Mouse (Mus musculus) small intestine, adult 10 weeks (tissue): ENCODE results near the gene Msn. TPM values are rescaled to one million over a fixed set of nuclear protein-coding genes. Genes with fewer than 3 reads are reported as not detected.

Experiments used
- polyA plus RNA-seq: library from polyadenylated mRNA; stranded (reverse); fragments of 350-450 nt; fragmentation: Illumina TruSeq; extraction: RNeasy Lipid Tissue Mini Kit (QIAGEN cat#74804); gene quantifications from one replicate; pipeline ENCODE4 v1.2.3, GENCODE M21; 2014; ENCODE audit warnings: low replicate concordance

The Msn gene
- 49.5 TPM for polyA plus RNA-seq

GRCm38 (mm10) chrX:96095509-96096499, at the start of gene Msn:
Gene Msn, plus strand, starts transcription at chrX:96096042.

Other genes with a start within 250 kb of the Msn start
- 20.5 TPM for gene Las1l, start 139.1 kb upstream of the Msn start, polyA plus RNA-seq
- gene Vsig4, start 197.4 kb downstream of the Msn start, polyA plus RNA-seq, result not detected